Mouse (Mus musculus): ENCODE data around the gene Rhbdf2. TPM values are rescaled to one million over a fixed set of nuclear protein-coding genes. Genes with fewer than 3 reads are reported as not detected.
"Not testable (repeated sequence)": the region's sequence is repeated elsewhere in the genome, so short reads cannot be mapped to it uniquely, and the experiment has no call there.

Gene Rhbdf2
- 29.9 and 33.8 TPM in 2 replicates for polyA plus RNA-seq (2012; rRNA removed)

DNA sequence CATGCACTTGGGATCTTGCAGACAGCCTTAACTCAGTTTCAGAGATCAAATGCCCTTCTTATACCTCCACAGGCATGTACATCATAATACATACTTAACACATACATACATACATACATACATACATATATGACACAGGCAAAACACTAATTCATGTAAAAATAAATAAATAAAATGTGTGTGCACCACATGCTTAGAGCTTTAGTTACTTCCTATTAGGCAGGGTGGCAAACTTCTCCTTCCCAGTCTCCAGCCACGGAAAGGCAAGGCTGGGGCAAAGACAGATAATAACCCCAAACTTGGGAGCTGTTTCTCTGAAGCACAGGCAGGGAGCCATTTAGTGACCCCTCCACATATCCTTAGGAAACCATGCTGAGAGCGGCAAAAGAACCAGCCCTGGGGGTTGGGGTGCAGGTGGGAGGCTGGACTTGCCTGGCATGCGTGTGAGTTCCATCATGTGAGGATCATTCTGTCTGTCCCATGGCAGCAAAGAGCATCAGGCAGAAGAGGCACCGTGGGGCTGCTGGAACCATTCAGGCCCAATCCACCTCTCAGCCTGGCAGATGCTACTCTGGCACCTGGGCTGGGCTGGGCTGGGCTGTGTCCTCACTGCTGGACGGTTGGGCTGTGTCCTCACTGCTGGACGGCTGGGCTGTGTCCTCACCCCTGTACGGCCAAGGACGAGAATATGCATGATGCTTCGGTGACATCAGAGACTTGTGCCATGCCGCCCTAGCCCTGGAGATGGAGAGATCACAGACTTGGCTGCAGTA, at the start of gene Rhbdf2:
TSS of gene Rhbdf2 (minus strand) at position 721 of the 773 bp plus-strand sequence.
- DNase-seq (ENCODE audit: low read depth) = no peak

DNA sequence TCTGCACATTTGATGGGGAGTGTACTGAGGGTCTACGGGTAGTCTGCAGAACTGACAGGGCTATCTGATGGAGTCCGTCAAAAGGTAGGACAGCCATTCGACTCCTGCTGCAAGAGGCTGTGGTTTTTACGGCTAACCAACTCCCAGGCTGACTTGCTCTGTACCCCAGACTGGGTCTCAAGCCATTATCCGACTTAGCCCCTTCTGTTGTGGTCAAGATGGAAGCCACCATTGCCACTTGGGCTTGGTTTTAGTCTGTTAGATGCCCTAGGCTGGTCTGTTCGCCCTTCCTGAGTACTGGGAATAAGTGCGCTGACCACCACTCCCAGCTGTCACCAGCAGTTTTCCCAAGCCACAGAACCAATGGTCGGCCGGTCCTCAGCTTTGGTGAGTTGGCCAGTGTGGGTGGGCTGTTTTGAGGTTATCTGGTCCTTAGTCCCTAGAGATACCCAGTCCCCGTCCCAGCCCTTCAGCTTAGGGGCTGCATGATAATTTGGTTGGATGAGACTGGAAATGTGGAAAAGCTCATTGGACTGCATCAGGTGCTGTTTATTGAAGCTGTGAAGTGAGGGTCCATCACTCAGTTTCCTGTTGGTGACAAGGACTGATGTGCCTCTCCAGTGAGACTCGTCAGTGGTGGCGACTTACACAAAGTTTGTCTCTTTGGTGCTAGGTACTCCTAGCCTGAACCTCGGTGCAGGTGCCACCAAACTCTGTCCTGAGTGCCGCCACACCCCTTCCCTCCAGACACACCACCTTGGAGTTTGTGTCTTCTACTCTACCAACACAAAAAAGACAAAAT, 49.6 kb upstream of the Rhbdf2 start:
- DNase-seq (ENCODE audit: low read depth) = no peak

DNA sequence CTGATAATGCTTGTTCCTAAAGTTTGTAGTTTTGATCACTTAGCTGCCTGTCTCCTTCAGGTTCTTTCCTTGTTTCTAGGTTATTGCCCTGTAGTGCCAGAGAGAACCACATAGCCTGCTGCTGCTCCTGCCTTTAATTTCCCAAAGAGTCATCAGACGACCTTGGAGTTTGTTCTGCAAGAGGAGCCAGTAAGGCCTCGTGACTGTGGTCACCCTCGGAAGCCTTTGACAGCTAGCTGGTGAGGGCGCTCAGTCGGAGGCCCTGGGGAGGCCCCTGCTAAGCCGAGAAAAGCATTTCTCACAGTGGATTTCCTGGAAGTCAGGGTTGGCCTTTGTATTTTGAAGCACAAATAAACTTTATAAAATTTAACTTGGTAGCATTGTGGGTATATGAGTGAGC, 48.6 kb upstream of the Rhbdf2 start:
- DNase-seq (ENCODE audit: low read depth) = not testable (repeated sequence)

DNA sequence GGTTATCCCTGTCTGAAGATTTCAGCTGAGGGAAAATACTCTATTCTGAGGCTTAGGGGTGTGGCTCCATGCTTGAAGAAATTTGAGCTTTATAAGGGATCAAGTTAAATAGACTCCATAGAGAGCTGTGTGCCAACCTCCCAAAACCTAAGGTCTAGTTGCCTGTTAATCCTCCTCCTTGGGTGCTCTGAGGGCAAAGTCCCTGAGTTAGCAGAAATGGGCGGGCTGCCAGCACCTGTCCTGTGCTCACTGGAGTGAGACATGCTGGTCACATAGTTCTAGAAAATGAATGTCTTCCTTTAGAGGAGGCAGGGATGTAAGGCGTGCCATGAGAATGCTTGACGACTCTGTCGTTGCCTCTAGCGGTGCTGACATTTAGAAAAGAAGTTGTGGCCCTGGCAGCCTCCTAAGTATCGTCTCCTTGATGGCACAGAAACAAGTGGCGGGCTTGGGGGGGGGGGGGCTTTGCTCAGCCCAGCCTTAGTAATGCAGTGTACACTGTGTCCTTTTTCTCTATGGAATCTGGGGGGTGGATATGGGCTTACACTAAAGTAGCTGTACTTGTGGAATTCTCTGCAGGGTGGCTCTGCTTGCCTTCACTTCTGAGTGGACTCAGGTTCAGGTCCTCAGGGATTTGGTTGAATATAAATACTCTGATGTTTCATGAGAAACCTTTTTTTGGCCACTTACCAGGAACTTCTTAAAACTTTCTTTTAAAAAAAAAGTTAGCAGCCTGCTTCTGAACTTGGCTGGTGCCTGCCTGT, 48.0 kb upstream of the Rhbdf2 start:
- no peak for DNase-seq (ENCODE audit: low read depth)

DNA sequence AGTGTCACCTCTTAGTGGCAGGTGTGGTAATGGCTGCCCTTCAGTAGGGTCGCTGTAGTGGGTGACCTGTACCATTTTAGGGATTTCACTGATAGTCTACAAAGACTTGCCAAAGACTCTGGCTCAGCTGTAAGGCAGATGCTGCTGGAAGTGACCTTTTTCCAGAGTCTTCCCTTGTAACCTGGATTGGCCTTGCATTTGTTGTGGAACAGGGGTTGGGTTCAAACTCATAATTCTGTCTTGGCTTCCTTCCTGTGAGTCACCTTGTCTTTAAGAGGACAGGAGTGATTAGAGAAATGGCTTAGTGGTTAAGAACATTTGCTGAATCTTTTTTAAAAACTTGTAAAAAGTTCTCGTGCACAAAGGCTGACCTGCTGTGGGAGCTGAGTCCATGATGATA, 46.6 kb upstream of the Rhbdf2 start:
- no peak for DNase-seq (ENCODE audit: low read depth)

DNA sequence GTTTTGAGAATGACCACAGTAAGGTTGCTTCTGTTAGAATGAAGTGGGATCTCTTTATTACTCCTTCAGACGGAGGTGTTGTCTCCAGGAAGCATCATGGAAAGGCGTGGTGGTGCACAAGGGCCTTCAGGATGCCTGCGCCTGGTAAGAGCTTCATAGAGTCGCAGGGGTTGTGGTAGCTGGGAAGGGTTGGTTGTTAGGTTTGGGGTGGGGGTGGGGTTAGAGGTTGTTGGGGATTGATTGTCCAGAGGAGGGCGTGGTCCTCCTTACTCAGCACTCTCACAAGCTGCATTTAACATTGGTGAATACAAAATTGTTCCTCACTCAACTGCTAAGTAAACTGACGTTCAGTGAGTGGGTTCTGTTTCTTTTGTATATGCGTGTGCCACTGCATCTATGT, 45.8 kb upstream of the Rhbdf2 start:
- no peak for DNase-seq (ENCODE audit: low read depth)

DNA sequence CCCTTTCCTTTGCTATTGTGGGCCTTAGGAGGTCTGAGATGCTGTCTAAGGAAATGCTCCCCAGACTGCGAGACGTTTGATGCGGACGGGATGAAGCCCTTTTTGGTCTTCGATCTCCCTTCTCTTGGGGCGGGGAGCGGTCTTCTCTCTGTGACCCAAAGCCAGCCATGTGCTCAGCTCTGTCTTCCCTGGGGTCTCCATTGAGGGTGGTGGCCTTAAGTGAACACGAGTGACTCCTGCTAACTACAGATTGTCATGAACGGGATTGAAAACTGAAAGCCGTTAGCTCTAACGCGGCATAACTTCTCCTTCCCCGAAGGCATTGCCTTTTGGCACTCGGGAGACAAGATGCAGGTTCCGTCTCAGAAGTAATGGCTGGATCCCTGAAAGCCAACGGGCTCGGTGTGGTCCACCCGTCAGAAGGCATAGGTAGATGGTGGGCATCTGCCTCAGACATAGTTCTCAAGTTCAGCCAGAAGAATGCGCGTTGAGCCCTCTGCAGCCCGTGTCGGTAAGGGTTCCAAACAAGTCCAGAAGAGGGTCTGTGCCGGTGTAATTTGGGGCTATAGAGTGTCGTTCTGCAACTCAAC, 45.1 kb upstream of the Rhbdf2 start:
- no peak for DNase-seq (ENCODE audit: low read depth)

DNA sequence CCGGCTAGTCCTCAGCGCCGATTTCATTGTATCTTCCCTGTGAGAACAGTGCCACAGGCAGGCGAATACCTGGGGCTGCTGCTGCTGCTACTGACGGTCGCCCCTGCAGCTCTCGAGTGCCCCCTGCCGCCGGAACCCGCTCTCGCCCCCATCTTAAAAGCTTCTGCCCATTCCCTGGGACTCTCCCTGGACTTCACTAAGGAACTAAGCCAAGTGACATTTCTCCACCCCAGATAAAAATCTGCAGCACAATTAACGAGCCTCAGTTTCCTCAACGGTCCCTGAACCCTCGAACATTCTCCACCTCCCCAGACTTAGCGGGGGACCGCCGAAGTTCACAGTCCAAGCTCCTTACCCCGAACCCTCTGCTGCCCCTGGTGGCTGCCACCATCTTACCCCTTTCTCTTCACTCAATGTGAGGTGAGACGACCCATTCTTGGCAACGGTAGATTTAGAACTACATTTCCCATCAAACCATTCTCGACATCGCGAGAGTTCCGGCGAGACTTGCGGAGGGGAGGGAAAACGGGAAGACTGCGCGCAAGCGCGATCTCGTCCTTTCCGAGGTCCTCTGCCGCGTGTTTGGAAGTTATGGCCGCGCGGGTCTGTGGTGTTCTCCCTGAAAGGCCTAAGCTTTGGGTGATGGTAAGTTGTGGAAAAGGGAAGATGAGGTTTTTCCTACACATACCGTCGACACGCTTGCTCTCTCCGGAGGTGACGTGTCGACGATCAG, 44.5 kb upstream of the Rhbdf2 start:
- no peak for DNase-seq (ENCODE audit: low read depth)

DNA sequence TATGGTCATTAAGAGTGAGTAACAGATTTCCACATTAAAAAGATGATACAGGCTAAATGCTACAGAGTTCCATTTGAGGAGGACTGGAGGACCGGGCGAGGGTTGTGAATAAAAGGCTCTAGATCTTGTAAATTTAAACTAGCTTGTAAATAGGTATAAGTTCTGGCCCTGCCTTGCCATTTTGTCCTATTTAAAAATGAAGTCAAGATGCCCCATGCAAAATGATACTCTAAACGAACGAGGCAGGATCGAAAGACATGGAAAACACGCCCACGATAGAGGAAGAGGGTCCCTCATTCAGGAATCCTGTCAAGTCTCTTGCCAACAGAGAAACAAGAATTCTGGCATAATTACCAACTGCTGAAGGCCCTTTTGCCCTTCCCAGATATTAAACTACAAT, 43.6 kb upstream of the Rhbdf2 start:
- no peak for DNase-seq (ENCODE audit: low read depth)

DNA sequence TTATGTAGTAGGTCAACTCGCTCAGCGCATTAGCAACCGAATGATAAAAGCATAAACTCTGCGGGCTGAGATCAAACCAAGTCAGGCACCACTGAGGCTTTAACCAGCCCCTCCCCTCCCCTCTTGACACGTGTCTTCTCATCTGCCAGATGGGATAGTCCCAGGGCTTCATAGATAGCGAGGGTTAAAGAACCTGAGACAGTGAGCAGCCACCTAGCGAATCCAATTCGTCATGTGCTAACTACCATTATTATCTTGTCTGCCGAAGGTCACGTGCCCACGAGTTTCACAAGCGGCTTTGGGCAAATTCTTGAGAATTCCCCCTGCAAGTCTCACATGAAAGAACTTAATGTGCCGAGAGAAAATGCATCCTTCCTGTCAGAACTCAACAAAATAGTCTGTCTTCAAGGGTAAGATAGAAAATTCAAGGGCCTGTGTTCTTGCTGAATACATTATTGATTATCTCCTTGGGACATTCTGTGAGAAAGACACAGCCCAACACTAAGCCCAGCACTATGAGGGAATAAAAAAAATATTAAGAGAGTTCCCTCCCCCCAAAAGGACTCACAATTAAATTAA, 43.1 kb upstream of the Rhbdf2 start:
- no peak for DNase-seq (ENCODE audit: low read depth)

DNA sequence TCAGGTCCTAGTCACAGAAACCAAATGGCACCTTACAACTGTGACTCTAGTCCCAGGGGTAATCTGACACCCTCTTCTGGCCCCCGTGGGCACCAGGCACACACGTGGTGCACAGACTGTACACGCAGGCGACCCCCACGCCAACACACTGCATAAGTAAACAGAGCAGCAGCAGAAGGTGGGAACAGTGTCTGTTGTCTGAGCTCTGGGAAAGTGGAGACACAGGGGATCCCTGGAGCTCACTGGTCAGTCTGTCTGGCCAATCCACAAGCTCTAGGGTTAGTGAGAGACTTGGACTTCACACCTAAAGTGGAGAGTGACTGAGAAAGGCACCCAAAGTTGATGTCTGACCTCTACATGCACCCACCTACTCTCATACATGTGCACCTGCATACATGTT, 42.5 kb upstream of the Rhbdf2 start:
- no peak for DNase-seq (ENCODE audit: low read depth)

DNA sequence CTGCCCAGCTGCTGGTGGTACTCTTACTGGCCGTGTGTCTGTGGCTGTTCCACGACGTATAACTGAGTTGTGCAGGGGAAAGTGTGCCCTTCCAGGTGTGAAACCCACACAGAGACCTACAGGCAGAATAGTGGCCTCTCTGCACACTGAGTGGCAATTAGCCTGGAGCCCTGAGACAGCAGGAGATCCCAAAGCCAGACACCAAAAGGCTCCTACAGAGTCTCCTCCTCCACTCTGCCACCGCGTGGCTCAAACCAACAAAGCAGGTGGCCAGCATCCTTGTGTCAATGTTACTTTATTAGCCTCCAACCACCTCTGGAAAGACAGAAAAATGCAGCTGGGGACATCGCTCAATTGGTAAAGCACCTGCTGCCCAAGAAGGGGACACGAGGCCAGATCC, 42.0 kb upstream of the Rhbdf2 start:
- no peak for DNase-seq (ENCODE audit: low read depth)

DNA sequence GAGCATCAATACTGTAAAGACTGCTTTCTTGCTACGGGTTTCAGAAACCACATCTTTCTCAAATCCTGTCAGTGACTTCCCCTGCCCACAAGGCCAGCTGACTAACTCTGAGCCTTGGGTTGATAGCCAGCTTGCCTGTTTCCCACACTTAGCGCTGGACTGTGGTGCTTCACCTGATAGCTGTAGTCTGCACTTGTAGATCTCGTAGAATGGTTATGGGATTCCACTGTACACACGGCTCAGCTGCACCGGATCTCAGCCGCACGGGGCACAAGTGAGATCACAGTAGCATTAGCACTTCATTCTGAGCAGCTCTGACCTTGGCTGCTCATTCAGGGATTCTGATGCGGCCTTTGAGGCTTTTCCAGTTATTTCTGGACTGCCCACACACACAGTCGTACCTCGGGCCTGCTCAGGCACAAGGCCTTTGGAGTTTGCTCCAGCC, 41.6 kb upstream of the Rhbdf2 start:
- DNase-seq (ENCODE audit: low read depth) = no peak

DNA sequence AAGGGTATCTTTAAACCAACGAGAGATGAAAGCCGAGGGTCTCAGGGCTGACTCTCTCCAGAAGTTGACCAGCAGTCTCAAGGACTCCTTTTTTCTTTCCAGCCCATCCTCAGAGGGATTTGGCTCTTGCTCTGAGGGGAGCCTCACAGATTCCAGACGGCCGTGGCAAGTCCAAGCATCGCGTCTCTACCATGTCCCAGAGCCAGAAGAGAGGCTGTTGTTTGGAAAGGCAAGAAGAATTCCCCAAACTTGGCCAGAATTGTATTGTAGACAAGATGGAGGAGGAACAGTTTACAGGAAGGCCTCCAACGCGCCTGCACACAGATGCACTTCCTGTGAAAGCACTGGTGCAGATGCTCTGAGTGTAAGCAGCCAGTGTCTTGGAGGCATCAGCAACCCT, 41.1 kb upstream of the Rhbdf2 start:
- DNase-seq (ENCODE audit: low read depth) = no peak

DNA sequence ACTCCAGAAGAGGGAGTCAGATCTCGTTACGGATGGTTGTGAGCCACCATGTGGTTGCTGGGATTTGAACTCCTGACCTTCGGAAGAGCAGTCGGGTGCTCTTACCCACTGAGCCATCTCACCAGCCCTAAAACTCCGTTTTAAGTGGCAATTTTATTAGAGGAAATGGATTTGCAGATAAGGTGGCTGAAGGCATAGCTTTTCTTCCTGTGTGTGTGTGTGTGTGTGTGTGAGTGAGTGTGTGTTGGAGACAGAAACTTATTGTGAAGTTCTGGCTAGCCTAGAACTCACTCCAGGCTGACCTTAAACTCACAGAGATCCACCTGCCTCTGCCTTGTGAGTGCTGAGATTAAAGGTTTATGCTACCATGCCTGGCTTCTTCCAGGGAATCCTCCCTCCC, 40.2 kb upstream of the Rhbdf2 start:
- not testable (repeated sequence) for DNase-seq (ENCODE audit: low read depth)

DNA sequence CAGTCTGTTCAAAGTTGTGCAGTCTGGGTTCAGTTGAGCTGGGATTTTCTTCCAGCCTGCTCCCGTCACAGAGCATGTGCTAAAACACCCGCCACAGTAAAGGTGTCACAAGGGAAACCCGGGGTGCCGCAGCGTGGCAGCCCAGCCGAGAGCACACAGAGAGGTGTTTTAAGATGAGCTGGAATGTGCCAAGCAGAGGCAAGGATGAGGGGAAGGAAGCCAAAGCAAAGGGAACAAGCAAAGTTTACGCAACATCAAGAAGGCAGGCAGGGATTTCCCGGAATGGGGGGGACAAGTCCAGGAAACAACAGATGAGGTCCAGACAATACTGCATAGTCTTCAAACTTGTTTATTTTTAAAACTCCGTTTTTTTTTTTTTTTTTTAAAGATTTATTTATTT, 39.7 kb upstream of the Rhbdf2 start:
- DNase-seq (ENCODE audit: low read depth) = no peak

DNA sequence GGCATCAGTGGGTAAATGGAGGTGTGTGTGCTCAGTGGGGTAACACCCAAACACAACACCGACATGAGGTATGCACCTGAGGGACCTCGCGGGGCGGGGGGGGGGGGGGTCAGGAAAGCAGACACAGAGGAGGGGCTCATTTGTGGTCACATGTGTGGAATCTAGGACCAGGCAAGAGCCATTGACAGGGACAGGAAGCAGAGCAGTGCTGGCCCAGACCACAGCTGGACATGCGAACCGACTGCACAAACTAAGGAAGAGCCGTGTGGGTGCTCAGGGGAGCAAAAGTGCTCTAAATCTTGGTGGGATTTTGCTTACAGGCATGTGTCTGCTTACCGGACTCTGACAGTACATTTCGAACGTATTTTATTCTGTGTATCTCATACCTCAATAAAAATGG, 38.5 kb upstream of the Rhbdf2 start:
- no peak for DNase-seq (ENCODE audit: low read depth)

DNA sequence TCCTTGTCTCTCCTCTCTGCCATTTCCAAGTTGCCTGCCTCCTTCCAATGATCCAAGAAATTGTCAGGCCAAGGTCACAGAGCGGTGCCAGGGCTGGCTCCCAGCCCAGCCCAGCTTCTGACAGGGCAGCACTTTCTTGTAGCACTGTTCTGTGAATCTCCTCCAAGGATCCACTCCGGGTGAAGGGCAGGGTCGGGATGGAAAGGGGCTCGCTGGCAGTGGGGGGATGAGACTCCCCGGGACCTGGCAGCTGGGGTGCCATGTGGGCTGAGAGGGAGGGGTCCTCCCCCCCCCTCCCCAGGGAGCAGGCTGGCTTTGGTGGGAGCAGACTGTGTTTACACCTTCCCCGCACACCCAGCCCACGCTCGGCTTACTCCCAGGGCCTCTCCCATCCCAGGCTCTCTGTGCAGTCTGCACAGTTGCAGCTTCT, 35.1 kb upstream of the Rhbdf2 start:
- no peak for DNase-seq (ENCODE audit: low read depth)

DNA sequence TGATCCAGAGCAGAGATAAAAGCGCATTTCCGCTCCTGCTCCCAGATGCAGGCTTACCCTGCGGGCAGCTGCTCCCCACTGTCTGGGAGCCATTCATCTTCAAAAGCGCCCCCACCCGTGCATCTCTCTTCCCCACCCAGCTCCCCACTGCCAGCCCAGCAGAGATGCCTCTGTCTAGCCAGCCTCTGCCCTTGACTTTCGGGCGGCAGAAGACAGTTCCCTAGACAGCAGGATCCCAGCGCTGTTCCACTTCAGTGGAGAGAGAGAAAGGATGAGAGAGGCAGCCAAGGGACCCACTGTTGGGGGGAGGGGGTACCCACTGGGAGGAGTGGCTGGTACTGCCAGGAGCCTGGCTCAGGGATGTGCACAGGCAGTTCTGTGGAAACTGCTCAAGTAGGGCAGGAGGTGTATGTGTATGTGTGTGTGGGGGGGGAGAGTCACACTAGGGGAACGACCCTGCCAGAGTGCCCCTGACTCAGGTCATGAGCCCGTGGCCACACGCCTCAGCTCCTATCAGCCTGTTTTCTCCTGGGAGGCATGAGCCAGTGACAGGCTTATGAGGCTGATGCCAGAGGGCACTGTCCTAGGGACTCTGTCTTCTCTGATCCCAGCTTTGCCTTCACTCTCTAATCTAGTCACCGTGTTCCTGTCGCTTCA, 34.6 kb upstream of the Rhbdf2 start:
- DNase-seq (ENCODE audit: low read depth) = no peak

DNA sequence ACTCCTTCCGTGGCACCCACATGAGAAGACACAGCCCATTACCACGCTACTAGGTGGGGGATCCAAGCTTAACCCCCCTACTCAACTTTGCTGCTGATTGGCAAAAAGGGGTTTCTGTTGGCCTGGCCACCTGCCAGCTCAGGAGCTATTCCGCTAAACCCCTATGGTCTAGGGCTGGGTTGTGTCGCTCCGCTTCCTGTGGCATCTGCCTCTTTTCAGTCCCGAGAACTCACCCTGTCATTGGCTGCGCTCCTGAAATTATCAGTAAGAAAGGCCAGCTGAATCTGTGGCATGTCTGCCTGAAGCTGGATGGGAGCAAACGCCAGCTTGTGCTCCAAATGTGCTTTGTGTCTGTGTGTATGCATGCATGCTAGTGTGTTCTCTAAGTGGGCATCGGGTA, 33.4 kb upstream of the Rhbdf2 start:
- no peak for DNase-seq (ENCODE audit: low read depth)
